Mouse (Mus musculus): Measurements from ENCODE around the gene Rnf8.
"Not testable (repeated sequence)": the region's sequence is repeated elsewhere in the genome, so short reads cannot be mapped to it uniquely, and the experiment has no call there.

Gene Rnf8

DNA sequence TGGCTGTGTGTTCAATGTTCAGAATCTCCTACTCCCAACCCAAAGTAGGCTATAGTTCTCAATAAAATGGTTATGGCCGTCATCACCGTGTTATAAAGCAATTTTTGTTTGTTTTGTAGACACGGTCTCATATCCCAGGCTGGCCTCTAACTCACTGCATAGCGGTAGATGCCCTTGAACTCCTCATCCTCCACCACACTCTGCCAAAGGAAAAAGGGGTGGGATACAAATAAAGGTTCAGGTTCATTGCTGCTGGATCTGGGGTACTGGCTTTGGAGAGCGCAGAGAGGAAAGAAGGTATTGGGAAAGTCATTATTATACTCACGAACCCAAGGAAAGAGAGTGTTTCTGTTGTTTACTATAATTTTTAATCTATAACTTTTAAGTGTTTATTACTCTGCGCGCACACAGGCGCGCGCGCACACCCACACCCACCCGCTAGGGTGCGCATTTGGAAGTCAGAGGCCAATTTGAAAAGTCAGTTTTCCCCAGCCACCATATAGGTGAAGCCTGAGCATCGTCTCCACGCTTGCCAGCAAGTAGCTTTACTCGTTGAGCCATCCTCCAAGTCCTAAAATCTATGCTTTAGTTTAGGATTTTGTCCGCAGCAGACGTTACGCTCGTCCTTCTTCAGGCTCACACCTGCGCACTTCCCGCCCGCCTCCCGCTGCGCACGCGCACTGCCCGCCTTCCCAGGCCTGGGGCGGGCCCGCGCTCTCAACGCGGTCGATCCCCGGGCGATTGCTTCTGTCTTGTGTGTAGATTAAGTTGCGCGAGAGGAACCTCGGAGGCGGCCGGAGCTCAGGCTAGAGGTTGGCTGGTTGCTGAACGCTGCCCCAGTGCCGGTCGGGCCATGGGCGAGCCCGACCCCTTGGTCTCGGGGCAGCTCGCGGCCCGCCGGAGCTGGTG lies at the start of gene Rnf8, which contains the start of gene Gm28043:
Gene Rnf8 (plus strand): TSS at position 676 of the 909 bp plus-strand sequence.
Gene Gm28043 (plus strand): TSS at position 762 of the 909 bp plus-strand sequence.
- peak; percentile 95 for DNase-seq

DNA sequence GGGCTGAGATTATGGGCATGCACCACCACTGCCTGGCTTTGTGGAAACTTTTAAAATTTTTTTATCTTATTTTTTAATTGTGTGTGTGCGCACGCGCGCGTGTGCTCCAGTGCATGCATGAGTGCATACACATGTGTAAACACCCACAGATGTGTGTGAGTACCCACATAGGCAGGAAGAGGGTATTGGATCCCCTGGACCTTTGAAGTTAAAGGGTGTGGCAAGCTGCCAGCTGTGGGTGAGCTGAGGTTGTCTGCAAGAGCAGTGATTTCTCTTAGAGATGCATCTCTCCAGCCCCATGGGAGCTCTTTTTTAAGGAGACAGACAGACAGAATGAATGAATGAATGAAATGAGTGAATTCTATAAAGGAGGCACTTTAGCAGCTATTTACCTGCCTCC lies 49.1 kb upstream of the Rnf8 start:
- DNase-seq = no peak

DNA sequence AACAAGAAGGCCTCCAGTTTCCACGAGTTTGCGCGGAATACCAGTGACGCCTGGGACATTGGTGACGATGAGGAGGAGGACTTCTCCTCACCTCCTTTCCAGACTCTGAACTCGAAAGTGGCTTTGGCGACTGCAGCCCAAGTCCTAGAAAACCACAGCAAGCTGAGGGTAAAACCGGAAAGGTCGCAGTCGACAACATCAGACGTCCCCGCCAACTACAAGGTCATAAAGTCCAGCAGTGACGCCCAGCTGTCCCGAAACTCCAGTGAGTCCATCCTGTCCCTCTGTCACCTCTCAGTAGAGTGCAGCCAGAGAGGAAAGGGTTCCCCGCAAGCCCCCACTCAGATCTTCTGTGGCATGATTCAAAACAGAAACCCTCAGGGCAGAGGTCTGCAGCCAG lies 46.2 kb upstream of the Rnf8 start:
- no peak for DNase-seq

DNA sequence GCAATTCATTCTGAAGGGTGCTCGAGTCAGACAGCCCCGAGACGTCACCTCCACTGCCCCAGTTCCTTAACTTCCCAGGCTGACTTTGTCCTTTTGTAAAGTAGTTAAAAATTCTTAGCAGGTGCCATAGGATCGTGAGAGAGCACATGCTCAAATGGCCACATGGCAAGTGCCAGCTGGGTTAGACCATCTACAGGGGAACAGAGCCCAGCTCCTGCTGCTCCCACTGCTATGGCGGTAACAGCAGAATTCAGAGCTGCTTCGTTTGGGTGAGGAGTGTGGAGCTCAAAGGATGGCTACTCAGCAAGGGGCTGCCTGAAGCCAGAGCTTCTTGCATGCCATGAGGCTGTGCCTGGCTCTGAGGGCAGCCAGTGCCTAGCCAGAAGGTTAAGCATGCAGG lies 44.8 kb upstream of the Rnf8 start:
- no peak for DNase-seq

DNA sequence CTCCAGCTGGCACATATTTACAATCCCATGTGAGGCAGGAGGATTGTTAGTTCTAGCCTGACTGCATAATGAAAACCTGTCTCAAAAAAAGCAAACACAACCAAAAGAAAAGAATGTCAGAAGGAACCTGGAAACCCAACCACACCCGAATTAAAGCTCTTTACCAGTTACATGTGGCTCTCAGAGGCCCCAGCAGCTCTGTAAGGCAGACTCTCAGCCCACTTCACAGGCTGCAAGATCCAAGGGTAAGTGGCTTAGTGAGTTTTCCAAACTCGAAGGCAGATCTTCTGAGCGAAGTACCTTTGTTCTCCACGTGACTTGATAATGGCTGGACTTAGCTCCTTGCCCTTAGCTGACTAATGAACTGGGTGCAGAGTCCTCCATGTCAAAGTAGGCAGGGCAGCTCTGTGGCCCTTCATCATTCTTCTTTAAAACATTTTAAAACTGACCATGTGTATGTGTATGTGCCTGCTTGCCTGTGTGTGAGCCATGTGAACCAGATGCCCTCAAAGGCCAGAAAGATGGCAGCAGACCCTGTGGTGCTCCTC lies 34.9 kb upstream of the Rnf8 start:
- DNase-seq = no peak

GRCm38 (mm10) chr17:29583569-29583968 lies 31.0 kb upstream of the Rnf8 start:
- no peak for DNase-seq

DNA sequence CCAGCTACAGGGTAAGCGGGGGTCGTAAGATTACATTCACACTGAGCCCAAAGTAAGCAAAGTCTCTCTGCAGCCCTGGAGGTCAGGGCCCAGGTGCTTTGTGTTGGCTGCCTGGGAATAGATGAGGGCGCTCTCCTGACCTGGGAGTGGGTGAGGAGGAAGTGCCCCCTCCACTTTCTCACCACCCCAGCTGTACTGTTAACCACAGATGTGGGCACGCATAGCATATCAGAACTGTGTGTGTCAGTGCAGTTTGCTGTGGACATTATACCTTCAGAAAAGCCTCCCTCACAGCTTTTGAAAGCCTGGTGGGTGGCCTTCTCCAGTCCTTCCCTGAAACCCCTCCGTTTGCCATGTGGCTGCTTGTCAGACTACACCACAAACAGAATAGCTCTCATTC lies 30.3 kb upstream of the Rnf8 start:
- DNase-seq = no peak

GRCm38 (mm10) chr17:29584737-29585136 lies 29.9 kb upstream of the Rnf8 start:
- no peak for DNase-seq

DNA sequence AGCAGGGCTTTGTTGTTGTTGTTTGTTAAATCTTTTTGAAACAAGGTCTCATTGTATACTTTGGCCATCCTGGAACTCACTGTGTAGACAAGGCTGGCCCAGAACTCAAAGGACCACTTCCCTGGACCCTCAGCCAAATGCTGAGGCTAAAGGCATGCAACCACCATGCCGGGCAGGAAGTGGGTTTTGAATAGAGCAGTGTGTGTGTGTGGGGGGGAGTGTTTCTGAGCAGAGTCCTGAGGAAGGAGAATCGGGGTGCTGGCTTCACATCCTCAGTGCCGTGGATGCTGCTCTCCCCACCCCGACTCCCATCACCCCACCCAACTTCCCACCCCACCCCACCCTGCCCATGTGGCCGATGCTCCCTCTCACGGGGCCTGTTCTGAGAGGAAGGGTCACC lies 29.1 kb upstream of the Rnf8 start:
- DNase-seq = no peak

GRCm38 (mm10) chr17:29586921-29587320 lies 27.7 kb upstream of the Rnf8 start:
- DNase-seq = no peak

DNA sequence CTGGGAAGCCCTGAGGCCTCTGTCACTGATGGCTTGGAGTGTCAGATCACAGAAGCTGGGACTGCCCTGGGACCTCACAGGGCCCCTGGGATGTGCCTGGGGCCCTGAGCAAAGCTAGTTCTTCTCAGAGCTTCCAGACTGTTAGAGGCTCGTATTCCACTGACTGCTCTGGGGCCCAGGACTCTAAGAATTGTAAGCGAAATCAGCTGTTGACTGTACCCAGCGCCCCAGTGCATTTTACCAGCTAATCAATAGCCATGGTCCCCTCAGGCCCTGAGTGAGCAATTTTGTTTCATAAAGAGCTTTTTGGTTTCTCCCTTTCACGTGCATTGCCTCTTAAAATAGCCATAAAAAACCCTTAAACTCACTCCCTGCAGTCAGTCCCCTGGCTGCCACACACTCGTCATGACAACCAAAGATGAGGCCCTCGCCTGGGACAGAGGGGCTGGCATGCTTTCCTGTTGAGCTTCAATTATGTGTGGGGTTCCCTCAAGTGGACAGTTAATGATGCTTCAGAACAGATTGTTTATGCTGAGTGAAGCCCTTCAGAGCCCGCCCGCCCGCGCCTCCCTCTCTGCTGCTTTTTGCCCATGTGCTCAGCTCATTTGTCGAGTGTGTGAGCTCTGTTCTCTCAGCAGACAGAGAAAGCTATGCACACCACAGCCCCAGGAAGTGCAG lies 25.2 kb upstream of the Rnf8 start:
- DNase-seq = peak; percentile 7

GRCm38 (mm10) chr17:29595891-29596770 lies 18.5 kb upstream of the Rnf8 start:
- DNase-seq = no peak

- no peak for DNase-seq
Observed at GRCm38 (mm10) chr17:29596771-29597132, 17.8 kb upstream of the Rnf8 start.

GRCm38 (mm10) chr17:29599051-29599450 lies 15.5 kb upstream of the Rnf8 start:
- DNase-seq = no peak

- DNase-seq = no peak
Observed at GRCm38 (mm10) chr17:29599537-29599936, 15.1 kb upstream of the Rnf8 start.

DNA sequence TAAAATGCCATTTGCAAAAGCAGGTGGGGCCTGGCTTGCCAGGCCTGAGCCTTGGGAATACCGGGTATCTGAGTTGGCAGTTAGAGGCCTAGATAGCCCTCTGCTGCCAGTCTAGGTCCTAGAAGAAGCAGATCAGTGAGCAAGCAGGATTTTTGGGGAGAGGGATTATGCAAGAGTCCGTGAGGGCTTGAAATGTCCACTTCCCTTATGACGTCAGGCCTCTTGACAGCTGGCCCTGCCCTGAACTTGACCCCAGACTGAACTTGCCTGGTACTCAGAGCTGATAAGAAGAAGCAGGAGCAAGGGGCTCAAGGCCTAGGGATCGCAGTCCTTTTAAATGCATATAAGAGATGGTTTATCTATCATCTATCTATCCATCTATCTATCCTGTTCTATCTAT lies 13.2 kb upstream of the Rnf8 start:
- DNase-seq = peak; percentile 60

GRCm38 (mm10) chr17:29603283-29603682 lies 11.3 kb upstream of the Rnf8 start:
- DNase-seq = peak; percentile 89

- not testable (repeated sequence) for DNase-seq
Observed at GRCm38 (mm10) chr17:29613453-29613852, 1.1 kb upstream of the Rnf8 start.

DNA sequence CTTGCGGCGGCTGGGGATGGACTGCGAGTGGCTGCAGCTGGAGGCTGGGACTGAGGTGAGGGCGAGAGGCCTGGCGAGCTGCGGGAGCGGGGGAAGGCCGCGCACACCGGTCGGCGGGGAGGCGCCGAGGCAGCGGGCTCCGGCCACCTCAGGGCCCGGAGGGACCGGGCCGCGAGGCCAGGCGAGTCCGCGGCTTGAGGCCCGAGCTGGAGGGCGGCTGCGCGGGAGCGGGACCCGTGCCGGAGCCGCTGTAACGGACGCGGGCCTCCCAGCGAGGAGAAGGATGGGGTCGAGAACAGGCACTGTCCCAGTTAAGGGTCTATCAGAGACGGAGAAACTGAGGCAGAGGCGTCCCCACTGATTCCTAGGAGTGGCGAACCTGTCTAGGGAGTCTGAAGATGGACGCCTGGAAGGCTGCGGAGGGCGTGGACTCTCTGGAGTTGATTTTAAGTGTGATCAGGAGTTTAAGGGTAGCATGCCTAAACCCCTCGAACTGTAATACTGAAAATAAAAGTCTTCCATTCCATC lies 498 bp downstream of the Rnf8 start:
- DNase-seq = no peak

DNA sequence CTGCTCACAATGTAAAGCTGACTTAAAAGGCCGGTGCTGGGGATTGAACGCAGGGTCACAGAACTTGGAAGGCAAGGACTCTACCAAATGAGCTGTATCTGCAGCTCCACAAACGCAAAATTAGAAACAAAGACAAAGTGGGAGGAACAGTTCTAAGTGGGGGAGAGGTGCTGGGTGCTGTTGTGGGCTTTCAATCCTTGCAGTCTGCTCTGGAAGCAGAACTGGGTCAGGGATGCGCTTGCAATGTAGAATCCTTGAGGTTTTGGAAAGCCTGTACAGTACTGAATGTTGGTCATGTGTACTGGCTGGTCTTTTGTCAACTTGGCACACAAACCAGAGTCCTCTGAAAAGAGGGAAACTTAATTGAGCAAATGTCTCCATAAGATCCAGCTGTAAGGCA lies 1.0 kb downstream of the Rnf8 start:
- DNase-seq = no peak

GRCm38 (mm10) chr17:29619231-29619630 lies 4.6 kb downstream of the Rnf8 start:
- DNase-seq = no peak

DNA sequence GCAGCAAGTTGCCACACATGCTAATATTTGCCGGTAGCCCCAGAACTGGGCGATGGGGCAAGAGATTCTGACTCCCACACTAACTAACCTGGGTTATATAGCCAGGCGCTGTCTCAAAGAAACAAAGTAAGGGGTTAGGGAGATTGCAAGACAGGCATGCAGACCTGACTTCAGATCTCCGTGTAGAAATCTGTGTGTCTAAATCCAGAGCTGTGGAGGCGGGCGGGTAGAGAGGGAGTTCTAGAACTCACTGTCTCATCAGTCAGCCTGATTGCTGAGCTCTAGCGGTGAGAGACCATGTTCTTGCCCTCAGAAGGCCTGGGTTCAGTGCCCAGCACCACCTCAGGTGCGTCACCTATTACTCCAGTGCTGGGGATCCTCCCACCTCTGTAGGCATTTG lies 8.9 kb downstream of the Rnf8 start:
- DNase-seq = no peak

- no peak for DNase-seq
Observed at GRCm38 (mm10) chr17:29627285-29627684, 12.7 kb downstream of the Rnf8 start.
